Mouse (Mus musculus): ENCODE measurements around the gene Tubgcp3. TPM values are rescaled to one million over a fixed set of nuclear protein-coding genes. Genes with fewer than 3 reads are reported as not detected.

Gene Tubgcp3
- total and polyA plus RNA-seq, 2 experiments from 2014 or later = 24.9 to 40.0 TPM

- Histone ChIP-seq H3K4me2 (ENCODE audit: low read depth, low read length) (no peak overlapping the region), H3K27me3 (ENCODE audit: insufficient read depth, low read length) (no peaks in the 10 kb centered on the region), H3K36me3 (ENCODE audit: insufficient read depth, low read length) (peaks cover 33% of the 10 kb centered on the region), H3K27ac (no peak overlapping the region), H3K4me1 (ENCODE audit: insufficient read depth, low read length) (no peaks in the 10 kb centered on the region), H3K4me3 (ENCODE audit: low read length) (no peak overlapping the region), H3K9ac (replicated peaks; ENCODE audit: low read length) (no peak overlapping the region), H3K9me3 (ENCODE audit: low read length) (no peaks in the 10 kb centered on the region)
- DNase-seq (ENCODE audit: low spot score) = peak; percentile 17
- ATAC-seq = no peak
- 73% methylated on average over 7 of the region's 7 CpGs for WGBS
- peak; percentile 34; the same call in 1 of the 2 replicates for TF ChIP-seq CTCF (IDR thresholded peaks at IDR 0.05; ENCODE audit: low read depth)
Observed at GRCm38 (mm10) chr8:12644894-12645293, 27.2 kb downstream of the Tubgcp3 start.

- Histone ChIP-seq H3K36me3 (ENCODE audit: insufficient read depth, low read length) (peaks cover 34% of the 10 kb centered on the region), H3K4me2 (ENCODE audit: low read depth, low read length) (no peak overlapping the region), H3K27me3 (ENCODE audit: insufficient read depth, low read length) (no peaks in the 10 kb centered on the region), H3K4me1 (ENCODE audit: insufficient read depth, low read length) (no peaks in the 10 kb centered on the region), H3K27ac (no peak overlapping the region), H3K9ac (replicated peaks; ENCODE audit: low read length) (no peak overlapping the region), H3K9me3 (ENCODE audit: low read length) (no peaks in the 10 kb centered on the region), H3K4me3 (ENCODE audit: low read length) (no peak overlapping the region)
- no peak for DNase-seq (ENCODE audit: low spot score)
- no peak for ATAC-seq
- TF ChIP-seq CTCF (IDR thresholded peaks at IDR 0.05; ENCODE audit: low read depth) = no peak
- WGBS = 84% methylated on average over 8 of the region's 8 CpGs
Observed at GRCm38 (mm10) chr8:12644341-12644740, 27.7 kb downstream of the Tubgcp3 start.

- no peak for ATAC-seq
- Histone ChIP-seq H3K9ac (replicated peaks; ENCODE audit: low read length) (no peak overlapping the region), H3K4me3 (ENCODE audit: low read length) (no peak overlapping the region), H3K27me3 (ENCODE audit: insufficient read depth, low read length) (no peaks in the 10 kb centered on the region), H3K27ac (no peak overlapping the region), H3K9me3 (ENCODE audit: low read length) (no peaks in the 10 kb centered on the region), H3K36me3 (ENCODE audit: insufficient read depth, low read length) (peaks cover 42% of the 10 kb centered on the region), H3K4me1 (ENCODE audit: insufficient read depth, low read length) (no peaks in the 10 kb centered on the region), H3K4me2 (ENCODE audit: low read depth, low read length) (no peak overlapping the region)
- WGBS = 92% methylated on average over 6 of the region's 6 CpGs
- DNase-seq (ENCODE audit: low spot score) = no peak
- TF ChIP-seq CTCF (IDR thresholded peaks at IDR 0.05; ENCODE audit: low read depth) = no peak
Observed at GRCm38 (mm10) chr8:12641527-12641926, 30.5 kb downstream of the Tubgcp3 start.

- no peak overlapping the region for H3K4me3 ChIP-seq (ENCODE audit: low read length)
- peaks cover 44% of the 10 kb centered on the region for H3K36me3 ChIP-seq (ENCODE audit: insufficient read depth, low read length)
- WGBS = 89% methylated on average over 11 of the region's 11 CpGs
- H3K4me1 ChIP-seq (ENCODE audit: insufficient read depth, low read length) = no peaks in the 10 kb centered on the region
- no peak overlapping the region for H3K4me2 ChIP-seq (ENCODE audit: low read depth, low read length)
- DNase-seq (ENCODE audit: low spot score) (no peak), ATAC-seq (no peak)
- H3K9me3 ChIP-seq (ENCODE audit: low read length) = no peaks in the 10 kb centered on the region
- H3K9ac ChIP-seq (replicated peaks; ENCODE audit: low read length) = no peak overlapping the region
- no peaks in the 10 kb centered on the region for H3K27me3 ChIP-seq (ENCODE audit: insufficient read depth, low read length)
- H3K27ac ChIP-seq = no peak overlapping the region
- no peak for TF ChIP-seq CTCF (IDR thresholded peaks at IDR 0.05; ENCODE audit: low read depth)
Observed at GRCm38 (mm10) chr8:12638446-12638845, 33.6 kb downstream of the Tubgcp3 start.

- Histone ChIP-seq H3K9ac (replicated peaks; ENCODE audit: low read length) (no peak overlapping the region), H3K4me3 (ENCODE audit: low read length) (no peak overlapping the region), H3K36me3 (ENCODE audit: insufficient read depth, low read length) (peaks cover 59% of the 10 kb centered on the region), H3K4me2 (ENCODE audit: low read depth, low read length) (no peak overlapping the region), H3K4me1 (ENCODE audit: insufficient read depth, low read length) (no peaks in the 10 kb centered on the region), H3K27me3 (ENCODE audit: insufficient read depth, low read length) (no peaks in the 10 kb centered on the region), H3K27ac (no peak overlapping the region), H3K9me3 (ENCODE audit: low read length) (no peaks in the 10 kb centered on the region)
- 87% methylated on average over 2 of the region's 2 CpGs for WGBS
- no peak for ATAC-seq
- TF ChIP-seq CTCF (IDR thresholded peaks at IDR 0.05; ENCODE audit: low read depth) = no peak
- no peak for DNase-seq (ENCODE audit: low spot score)
Observed at GRCm38 (mm10) chr8:12635366-12635765, 36.7 kb downstream of the Tubgcp3 start.

- Histone ChIP-seq H3K4me3 (ENCODE audit: low read length) (no peak overlapping the region), H3K9ac (replicated peaks; ENCODE audit: low read length) (no peak overlapping the region), H3K4me2 (ENCODE audit: low read depth, low read length) (no peak overlapping the region), H3K4me1 (ENCODE audit: insufficient read depth, low read length) (no peaks in the 10 kb centered on the region), H3K9me3 (ENCODE audit: low read length) (no peaks in the 10 kb centered on the region), H3K27me3 (ENCODE audit: insufficient read depth, low read length) (no peaks in the 10 kb centered on the region), H3K36me3 (ENCODE audit: insufficient read depth, low read length) (peaks cover 27% of the 10 kb centered on the region), H3K27ac (no peak overlapping the region)
- peak; percentile 82 for ATAC-seq
- DNase-seq (ENCODE audit: low spot score) = peak; percentile 81
- TF ChIP-seq CTCF (IDR thresholded peaks at IDR 0.05; ENCODE audit: low read depth) = peak; percentile 92
- 37% methylated on average over 3 of the region's 3 CpGs for WGBS
Observed at GRCm38 (mm10) chr8:12629079-12629478, 43.0 kb downstream of the Tubgcp3 start.

GRCm38 (mm10) chr8:12625890-12626289 is 46.2 kb downstream of the Tubgcp3 start:
- H3K9ac ChIP-seq (replicated peaks; ENCODE audit: low read length) = no peak overlapping the region
- H3K9me3 ChIP-seq (ENCODE audit: low read length) = no peaks in the 10 kb centered on the region
- TF ChIP-seq CTCF (IDR thresholded peaks at IDR 0.05; ENCODE audit: low read depth) = no peak
- WGBS = 58% methylated on average over 5 of the region's 5 CpGs
- no peak overlapping the region for H3K4me2 ChIP-seq (ENCODE audit: low read depth, low read length)
- H3K27ac ChIP-seq = no peak overlapping the region
- ATAC-seq = no peak
- peaks cover 37% of the 10 kb centered on the region for H3K36me3 ChIP-seq (ENCODE audit: insufficient read depth, low read length)
- H3K4me1 ChIP-seq (ENCODE audit: insufficient read depth, low read length) = no peaks in the 10 kb centered on the region
- H3K4me3 ChIP-seq (ENCODE audit: low read length) = no peak overlapping the region
- DNase-seq (ENCODE audit: low spot score) = no peak
- no peaks in the 10 kb centered on the region for H3K27me3 ChIP-seq (ENCODE audit: insufficient read depth, low read length)

Measured in hindbrain, postnatal 0 days (tissue).